Mouse (Mus musculus) midbrain, postnatal 0 days (tissue): ENCODE results near the gene Kmo. TPM values are rescaled to one million over a fixed set of nuclear protein-coding genes. Genes with fewer than 3 reads are reported as not detected.

Source experiments
- ATAC-seq: fragments of 200-750 bp; cut with Nextera tagmentation; 2 replicates; pipeline ENCODE4 v1.8.0; 2017; ENCODE audit warnings: moderate number of reproducible peaks, mild to moderate bottlenecking, moderate TSS enrichment, moderate library complexity; ENCODE audit not compliant: low FRiP score
- DNase-seq: peaks from one replicate; pipeline ENCODE4 v3.0.0-alpha.2; 2015; ENCODE audit warnings: low spot score
- H3K27ac ChIP-seq: fragments of 300-500 bp; sonication (generic); 2 replicates; pipeline ENCODE4 v1.5.1; 2014; ENCODE audit warnings: low read depth, mild to moderate bottlenecking, low read length, mixed read lengths
- H3K27me3 ChIP-seq: fragments of 300-500 bp; sonication (generic); 2 replicates; pipeline ENCODE4 v1.6.1; 2014; ENCODE audit warnings: low read length, control low read depth, mixed read lengths; ENCODE audit not compliant: insufficient read depth
- H3K36me3 ChIP-seq: fragments of 300-500 bp; sonication (generic); 2 replicates; pipeline ENCODE4 v1.6.1; 2014; ENCODE audit warnings: low read length, control low read depth, mixed read lengths; ENCODE audit not compliant: insufficient read depth
- H3K4me1 ChIP-seq: fragments of 300-500 bp; sonication (generic); 2 replicates; pipeline ENCODE4 v1.6.1; 2014; ENCODE audit warnings: mild to moderate bottlenecking, control low read depth, antibody characterized with exemption, low read length, mixed read lengths; ENCODE audit not compliant: insufficient read depth
- H3K4me2 ChIP-seq: fragments of 300-500 bp; sonication (generic); 2 replicates; pipeline ENCODE4 v1.6.1; 2014; ENCODE audit warnings: low read depth, mild to moderate bottlenecking, low read length, mixed read lengths; ENCODE audit not compliant: poor library complexity, severe bottlenecking
- H3K4me3 ChIP-seq: fragments of 300-500 bp; sonication (generic); 2 replicates; pipeline ENCODE4 v1.5.1; 2014; ENCODE audit warnings: low read depth, mild to moderate bottlenecking, low read length, moderate library complexity
- H3K9ac ChIP-seq: fragments of 300-500 bp; sonication (generic); replicated peaks from 2 replicates; pipeline ENCODE4 v1.6.1; 2014; ENCODE audit warnings: mild to moderate bottlenecking, low read length, moderate library complexity, mixed read lengths; ENCODE audit not compliant: poor library complexity, severe bottlenecking
- H3K9me3 ChIP-seq: fragments of 300-500 bp; sonication (generic); 2 replicates; pipeline ENCODE4 v1.6.1; 2016; ENCODE audit warnings: low read length, control low read depth
- CTCF ChIP-seq: IDR thresholded peaks from 2 replicates; pipeline ENCODE4 v1.5.1; 2016; ENCODE audit warnings: antibody characterized with exemption, mild to moderate bottlenecking
- WGBS: fragments of 180-500 bp; shearing (Covaris S2); extraction: QIAGEN DNeasy Blood & Tissue Kit; methylation state at CpG from one replicate; pipeline ENCODE4 v1.1.7; 2014; 5-methylcytosine and 5-hydroxymethylcytosine counted together
- polyA plus RNA-seq: library from polyadenylated mRNA; unstranded; fragments of >200 nt; fragmentation: Nextera tagmentation; extraction: Ambion mirVana; gene quantifications from 2 replicates; pipeline ENCODE4 v1.2.1, GENCODE M21; 2015
- total RNA-seq: library from RNA; depleted of rRNA; stranded (reverse); fragments of >200 nt; gene quantifications from 2 replicates; pipeline ENCODE4 v1.2.3, GENCODE M21; 2014

Gene Kmo
- total and polyA plus RNA-seq, 2 experiments from 2014 or later = not detected

GRCm38 (mm10) chr1:175607838-175608585 is 12.2 kb upstream of the Kmo start:
- H3K9ac ChIP-seq = no peak overlapping the region
- DNase-seq (no peak), ATAC-seq (no peak)
- H3K4me1 ChIP-seq = no peaks in the 10 kb centered on the region
- no peak overlapping the region for H3K4me3 ChIP-seq
- no peak overlapping the region for H3K4me2 ChIP-seq
- H3K36me3 ChIP-seq = peaks cover 45% of the 10 kb centered on the region
- WGBS = 94% methylated on average over 18 of the region's 18 CpGs
- TF ChIP-seq CTCF = no peak
- no peaks in the 10 kb centered on the region for H3K27me3 ChIP-seq
- H3K9me3 ChIP-seq = no peaks in the 10 kb centered on the region
- no peak overlapping the region for H3K27ac ChIP-seq

- Histone ChIP-seq H3K9me3 (no peaks in the 10 kb centered on the region), H3K4me1 (no peaks in the 10 kb centered on the region), H3K4me3 (no peak overlapping the region), H3K27me3 (no peaks in the 10 kb centered on the region), H3K9ac (no peak overlapping the region), H3K4me2 (no peak overlapping the region), H3K36me3 (peaks cover 42% of the 10 kb centered on the region), H3K27ac (no peak overlapping the region)
- no peak for TF ChIP-seq CTCF
- 100% methylated on average over 3 of the region's 3 CpGs for WGBS
- ATAC-seq (no peak), DNase-seq (no peak)
Measured at GRCm38 (mm10) chr1:175608708-175609107, 11.5 kb upstream of the Kmo start.

DNA sequence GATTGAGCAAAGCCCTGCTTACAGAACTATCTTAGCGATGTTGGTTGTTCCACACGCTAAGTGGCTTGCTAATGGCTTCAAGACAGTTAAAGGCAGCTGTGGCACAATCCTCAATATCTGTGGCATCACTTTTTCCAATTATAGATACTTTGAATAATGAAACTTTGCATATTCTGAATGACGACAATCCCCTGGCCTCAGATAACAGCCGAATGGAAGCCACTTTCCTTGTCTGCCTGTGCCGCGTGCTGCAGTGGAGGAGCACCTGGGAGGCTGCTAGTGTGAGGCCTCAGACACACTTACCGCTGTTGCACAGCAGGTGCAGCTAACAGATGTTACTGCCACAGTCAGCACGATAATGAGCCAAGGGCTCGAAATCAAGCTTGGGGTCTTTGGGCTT is 5.2 kb upstream of the Kmo start:
- Histone ChIP-seq H3K9ac (no peak overlapping the region), H3K36me3 (peaks cover 43% of the 10 kb centered on the region), H3K4me2 (no peak overlapping the region), H3K27ac (no peak overlapping the region), H3K27me3 (no peaks in the 10 kb centered on the region), H3K4me1 (no peaks in the 10 kb centered on the region), H3K4me3 (no peak overlapping the region), H3K9me3 (no peaks in the 10 kb centered on the region)
- 87% methylated on average over 9 of the region's 9 CpGs for WGBS
- no peak for TF ChIP-seq CTCF
- ATAC-seq (no peak), DNase-seq (no peak)

DNA sequence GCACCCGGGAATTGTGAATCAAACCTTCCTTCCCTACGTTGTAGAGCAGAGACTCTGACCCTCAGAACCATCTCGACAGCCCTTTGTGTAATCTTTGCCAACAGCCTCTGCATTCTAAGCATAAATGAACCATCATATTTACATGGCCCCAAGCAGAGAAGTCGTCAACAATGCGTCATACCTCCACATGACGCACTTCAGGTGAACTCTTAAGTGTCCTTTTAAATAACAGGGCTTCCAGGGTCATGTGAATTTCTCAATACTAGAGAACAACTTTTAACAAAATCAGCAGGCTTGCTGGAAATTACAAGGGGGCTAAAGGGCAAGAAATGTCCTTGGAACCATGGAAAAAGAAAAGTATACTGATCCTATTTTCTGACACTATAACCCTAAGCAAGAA is 3.5 kb downstream of the Kmo start:
- Histone ChIP-seq H3K27ac (no peak overlapping the region), H3K9ac (no peak overlapping the region), H3K36me3 (no peaks in the 10 kb centered on the region), H3K27me3 (no peaks in the 10 kb centered on the region), H3K4me1 (peaks cover 4% of the 10 kb centered on the region; the same call in 1 of the 2 replicates), H3K9me3 (no peaks in the 10 kb centered on the region), H3K4me3 (no peak overlapping the region), H3K4me2 (no peak overlapping the region)
- WGBS = 89% methylated on average over 6 of the region's 6 CpGs
- no peak for DNase-seq
- no peak for ATAC-seq
- TF ChIP-seq CTCF = no peak

DNA sequence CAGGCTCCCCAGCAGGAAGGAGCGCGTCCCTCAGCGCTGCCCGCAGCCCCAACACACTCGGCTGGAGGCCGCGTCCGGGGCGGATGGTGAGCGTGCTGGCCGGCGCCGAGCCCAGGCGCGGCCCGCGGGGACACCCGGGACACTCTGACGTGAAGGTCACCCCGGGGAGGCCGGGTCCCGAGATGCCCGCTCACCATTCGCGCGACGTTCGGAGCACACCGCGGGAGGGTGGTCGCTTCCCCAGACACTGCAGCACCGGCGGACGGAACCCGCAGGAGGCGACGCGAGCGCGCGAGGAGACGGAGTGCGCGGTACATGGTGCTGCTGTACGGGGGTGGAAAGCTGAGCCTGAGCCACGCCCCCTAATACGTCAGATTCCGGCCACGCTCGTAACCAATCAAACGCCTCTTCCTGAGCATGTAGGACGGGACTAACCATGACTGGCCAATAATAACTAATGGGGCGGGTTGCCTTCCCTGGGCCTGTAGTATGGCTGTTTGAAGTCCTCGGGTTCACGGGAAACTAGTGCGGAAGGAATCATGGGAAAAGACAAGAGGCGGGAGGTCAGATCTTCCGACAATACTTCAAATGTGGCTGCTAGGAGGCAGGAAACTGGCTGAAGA is 5.2 kb downstream of the Kmo start, which contains the start of gene Fh1:
TSS of gene Fh1 (minus strand) at position 379 of the 623 bp plus-strand sequence.
- Histone ChIP-seq H3K27me3 (no peaks in the 10 kb centered on the region), H3K4me3 (peak within 1 kb of the TSS; percentile 95), H3K9me3 (no peaks in the 10 kb centered on the region), H3K9ac (peak within 1 kb of the TSS; percentile 97), H3K27ac (peak within 1 kb of the TSS; percentile 80), H3K4me1 (peaks cover 4% of the 10 kb centered on the region; the same call in 1 of the 2 replicates), H3K4me2 (peak within 1 kb of the TSS; percentile 91), H3K36me3 (no peaks in the 10 kb centered on the region)
- TF ChIP-seq CTCF = no peak; the same call in 1 of the 2 replicates
- under 1% methylated on average over 58 of the region's 58 CpGs for WGBS
- ATAC-seq = peak; percentile 100
- DNase-seq = peak; percentile 99
